Comparison of ENCODE assay signal across 24 mouse cellular contexts in genomic region chr3:51646301-51646700, GRCm38 (mm10). TPM values are rescaled to one million over a fixed set of nuclear protein-coding genes. Genes with fewer than 3 reads are reported as not detected.
"Had no signal": no experiment of that assay in that cellular context is flagged by ENCODE, and none has a peak within 500 bp of the region (broad histone marks: within the 10 kb centered on the region; RNA-seq: fewer than 3 reads in every experiment).

No protein-coding gene starts in this region.

- H3K36me3 ChIP-seq: limb, embryonic 12.5 days; limb, embryonic 15.5 days had no signal

- H3K4me2 ChIP-seq: limb, embryonic 12.5 days; limb, embryonic 15.5 days; liver, embryonic 11.5 days; lung, embryonic 14.5 days; midbrain, embryonic 11.5 days had no signal

- H3K4me3 ChIP-seq: limb, embryonic 12.5 days; limb, embryonic 15.5 days; megakaryocyte, embryonic 14.5 days had no signal

- ATAC-seq: liver, postnatal 0 days had no signal

- H3K9ac ChIP-seq: limb, embryonic 12.5 days; limb, embryonic 15.5 days; liver, embryonic 14.5 days; liver, postnatal 0 days; lung, embryonic 14.5 days had no signal

- DNase-seq: kidney, adult 9 months; kidney, postnatal 14 days; kidney, postnatal 4 days; left cerebral cortex, postnatal 4 days; liver, postnatal 0 days; lung, embryonic 14.5 days; lung, postnatal 10 days; lung, postnatal 36 days; midbrain, embryonic 14.5 days; right cerebral cortex, adult 18-20 months; right cerebral cortex, postnatal 14 days; right cerebral cortex, postnatal 4 days; thymus, adult 2 months; thymus, postnatal 14 days; thymus, postnatal 4 days had no signal

- H3K27me3 ChIP-seq: limb, embryonic 12.5 days; limb, embryonic 15.5 days had no signal

- H3K9me3 ChIP-seq: limb, embryonic 12.5 days; limb, embryonic 15.5 days had no signal

- H3K27ac ChIP-seq: limb, embryonic 12.5 days; limb, embryonic 15.5 days; liver, embryonic 14.5 days; stomach, postnatal 0 days had no signal

RNA-seq across cellular contexts. Expression of gene Mgst2, which starts 13.9 kb away (rescaled TPM):
- total RNA-seq: layer of hippocampus, adult 18-20 months; layer of hippocampus, postnatal 14 days had no signal
- polyA plus RNA-seq: midbrain, embryonic 11.5 days had no signal
